Mouse (Mus musculus): ENCODE data around the gene D1Pas1. TPM values are rescaled to one million over a fixed set of nuclear protein-coding genes. Genes with fewer than 3 reads are reported as not detected.

D1Pas1 gene
- polyA plus RNA-seq (2014; fragmentation: Nextera tagmentation; extraction: Ambion mirVana): 0.10 and 0.15 TPM in 2 replicates

DNA sequence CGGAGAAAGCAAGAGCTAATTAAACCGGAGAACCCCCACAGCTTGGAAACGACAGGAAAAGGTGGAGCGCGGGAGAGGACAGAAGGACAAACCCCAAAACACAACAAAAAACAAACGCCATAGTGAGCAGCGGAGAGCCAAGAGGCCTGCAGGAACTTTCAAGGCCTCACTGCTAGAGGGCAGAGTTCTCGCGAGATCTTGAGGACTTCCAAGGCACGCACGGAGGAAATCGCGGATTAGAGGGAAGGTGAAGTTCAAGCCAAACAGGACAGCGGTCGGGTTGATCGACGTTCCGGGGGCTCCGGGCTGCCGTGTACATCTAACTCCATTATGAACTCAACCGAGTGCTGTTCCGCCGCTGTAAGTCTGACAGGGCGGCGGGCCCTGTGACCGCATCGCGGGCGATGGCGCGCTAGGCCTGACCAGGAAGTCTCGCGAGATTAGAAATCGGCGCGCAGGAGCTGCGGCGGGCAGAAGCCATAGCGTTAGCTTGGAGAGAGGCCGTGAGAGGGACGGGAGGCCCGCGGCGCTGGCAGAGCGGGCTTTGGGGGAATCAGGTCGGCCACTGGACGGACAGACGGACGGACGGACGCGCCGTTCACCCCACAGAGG is at the start of gene D1Pas1:
Gene D1Pas1 (plus strand): TSS at position 216 of the 612 bp plus-strand sequence.
- DNase-seq (ENCODE audit: low spot score, missing footprints) (peak; percentile 69), ATAC-seq (ENCODE audit: low FRiP score) (no peak)
- peaks cover 11% of the 10 kb centered on the region; the same call in 1 of the 2 replicates for H3K9me3 ChIP-seq (ENCODE audit: control insufficient read depth, low read length)
- no peak within 1 kb of the TSS for H3K27ac ChIP-seq (ENCODE audit: low read depth, low read length)
- H3K36me3 ChIP-seq (ENCODE audit: control insufficient read depth, insufficient read depth, low read length): no peaks in the 10 kb centered on the region
- no peak within 1 kb of the TSS for H3K4me3 ChIP-seq (ENCODE audit: low read depth, low read length)
- 82% methylated on average over 53 of the region's 53 CpGs for WGBS
- H3K9ac ChIP-seq (ENCODE audit: low read length): no peak within 1 kb of the TSS
- no peaks in the 10 kb centered on the region for H3K4me1 ChIP-seq (ENCODE audit: control insufficient read depth, insufficient read depth, low read length)
- no peak within 1 kb of the TSS for H3K4me2 ChIP-seq
- H3K27me3 ChIP-seq (ENCODE audit: control insufficient read depth, insufficient read depth, low read length): no peaks in the 10 kb centered on the region

DNA sequence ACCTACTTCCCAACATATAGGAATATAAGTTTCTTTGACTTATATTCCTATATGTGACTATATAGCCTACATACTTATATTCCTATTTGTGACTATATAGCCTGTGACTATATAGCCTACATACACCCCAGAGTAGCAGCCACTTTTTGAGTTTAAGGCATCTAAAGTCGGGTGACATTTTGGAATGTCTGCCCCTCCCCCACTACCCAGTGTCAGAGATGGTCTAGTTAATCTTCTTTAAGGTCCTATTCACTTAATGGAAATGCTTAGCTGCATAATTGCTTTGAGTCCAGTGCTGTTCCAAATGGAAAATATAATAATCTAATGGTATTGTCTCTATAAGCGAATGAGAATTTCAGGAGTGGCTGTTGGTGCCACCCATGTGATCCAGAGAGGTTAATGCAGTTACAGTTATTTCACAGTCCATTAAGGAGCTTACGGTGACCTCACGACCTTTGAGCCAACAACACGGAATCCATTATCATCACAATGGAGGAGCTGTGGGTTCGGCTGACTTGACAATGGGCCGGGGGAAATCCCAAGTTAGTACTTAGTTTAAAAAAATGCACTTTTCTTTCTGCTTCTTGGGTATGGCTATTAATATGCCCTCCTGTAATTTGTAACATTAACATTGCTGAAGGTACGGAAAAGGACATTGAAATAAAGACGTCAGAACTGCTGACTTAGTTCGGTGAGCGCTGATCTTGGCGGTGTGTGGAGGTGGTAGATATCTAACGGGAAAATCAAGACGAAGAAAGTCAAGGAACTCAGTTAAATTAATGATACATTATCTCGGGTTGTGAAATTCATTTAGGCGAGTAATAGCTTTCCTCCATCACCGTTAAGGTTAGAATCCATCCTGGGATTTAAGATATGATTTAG is 44.5 kb upstream of the D1Pas1 start:
- ATAC-seq (ENCODE audit: low FRiP score) (peak; percentile 90), DNase-seq (ENCODE audit: low spot score, missing footprints) (peak; percentile 91)
- no peak overlapping the region for H3K27ac ChIP-seq (ENCODE audit: low read depth, low read length)
- H3K9ac ChIP-seq (ENCODE audit: low read length): no peak overlapping the region
- no peak overlapping the region for H3K4me3 ChIP-seq (ENCODE audit: low read depth, low read length)
- no peaks in the 10 kb centered on the region for H3K36me3 ChIP-seq (ENCODE audit: control insufficient read depth, insufficient read depth, low read length)
- H3K27me3 ChIP-seq (ENCODE audit: control insufficient read depth, insufficient read depth, low read length): peaks cover 20% of the 10 kb centered on the region
- peak overlapping the region; percentile 25; the same call in 1 of the 2 replicates for H3K4me2 ChIP-seq
- WGBS: 10% methylated on average over 17 of the region's 17 CpGs
- peaks cover 13% of the 10 kb centered on the region; the same call in 1 of the 2 replicates for H3K4me1 ChIP-seq (ENCODE audit: control insufficient read depth, insufficient read depth, low read length)
- H3K9me3 ChIP-seq (ENCODE audit: control insufficient read depth, low read length): no peaks in the 10 kb centered on the region

DNA sequence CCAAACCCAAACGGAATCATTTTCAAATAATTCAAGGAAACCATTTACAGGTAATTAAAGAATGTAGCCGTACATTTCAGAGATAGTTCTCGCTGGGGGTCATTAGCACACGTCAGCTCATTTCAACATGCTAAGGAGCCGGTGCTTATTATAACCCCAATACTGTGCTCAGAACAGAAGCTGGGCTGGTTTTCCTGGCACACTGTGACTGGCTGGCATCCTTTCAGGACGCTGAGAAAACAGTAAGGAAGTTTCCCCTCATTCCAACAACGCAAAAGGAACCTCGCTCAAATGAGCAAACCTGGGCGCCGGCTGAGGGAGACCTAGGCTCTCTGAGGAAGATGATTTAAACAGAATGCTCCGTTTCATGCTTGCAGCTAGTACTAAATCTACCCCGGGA is 43.2 kb upstream of the D1Pas1 start:
- Histone ChIP-seq H3K27me3 (ENCODE audit: control insufficient read depth, insufficient read depth, low read length) (peaks cover 20% of the 10 kb centered on the region), H3K9ac (ENCODE audit: low read length) (no peak overlapping the region)
- WGBS: 59% methylated on average over 12 of the region's 12 CpGs

DNA sequence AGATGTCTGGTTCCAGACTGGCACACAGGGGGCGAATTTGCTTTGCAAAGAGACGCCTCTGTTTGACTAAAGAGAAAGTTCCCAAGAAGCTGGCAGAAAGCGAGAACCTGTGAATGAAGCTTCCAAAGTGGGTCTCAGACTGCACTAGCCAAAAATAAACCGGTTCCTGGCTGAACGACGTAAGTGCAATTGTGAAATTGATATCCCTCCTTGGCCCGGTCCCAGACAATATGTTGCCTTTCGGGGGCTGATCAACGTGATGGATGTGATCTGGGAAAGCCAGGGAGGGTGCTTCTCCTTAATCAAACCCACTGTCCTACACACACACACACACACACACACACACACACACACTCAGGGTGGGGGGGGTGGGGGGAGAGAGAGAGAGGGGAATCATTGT is 41.8 kb upstream of the D1Pas1 start:
- DNase-seq (ENCODE audit: low spot score, missing footprints) (peak; percentile 88), ATAC-seq (ENCODE audit: low FRiP score) (no peak)
- H3K4me3 ChIP-seq (ENCODE audit: low read depth, low read length): no peak overlapping the region
- peaks cover 19% of the 10 kb centered on the region for H3K27me3 ChIP-seq (ENCODE audit: control insufficient read depth, insufficient read depth, low read length)
- H3K36me3 ChIP-seq (ENCODE audit: control insufficient read depth, insufficient read depth, low read length): no peaks in the 10 kb centered on the region
- peaks cover 13% of the 10 kb centered on the region; the same call in 1 of the 2 replicates for H3K4me1 ChIP-seq (ENCODE audit: control insufficient read depth, insufficient read depth, low read length)
- H3K9me3 ChIP-seq (ENCODE audit: control insufficient read depth, low read length): no peaks in the 10 kb centered on the region
- WGBS: 49% methylated on average over 9 of the region's 9 CpGs
- H3K4me2 ChIP-seq: no peak overlapping the region
- no peak overlapping the region for H3K27ac ChIP-seq (ENCODE audit: low read depth, low read length)
- no peak overlapping the region for H3K9ac ChIP-seq (ENCODE audit: low read length)

More for the DNA sequence above, 43.2 kb upstream of the D1Pas1 start:
- Histone ChIP-seq H3K4me3 (ENCODE audit: low read depth, low read length) (no peak overlapping the region), H3K27ac (ENCODE audit: low read depth, low read length) (no peak overlapping the region), H3K36me3 (ENCODE audit: control insufficient read depth, insufficient read depth, low read length) (no peaks in the 10 kb centered on the region), H3K4me1 (ENCODE audit: control insufficient read depth, insufficient read depth, low read length) (peaks cover 13% of the 10 kb centered on the region; the same call in 1 of the 2 replicates), H3K4me2 (no peak overlapping the region), H3K9me3 (ENCODE audit: control insufficient read depth, low read length) (no peaks in the 10 kb centered on the region)
- DNase-seq (ENCODE audit: low spot score, missing footprints) (peak; percentile 84), ATAC-seq (ENCODE audit: low FRiP score) (no peak)

DNA sequence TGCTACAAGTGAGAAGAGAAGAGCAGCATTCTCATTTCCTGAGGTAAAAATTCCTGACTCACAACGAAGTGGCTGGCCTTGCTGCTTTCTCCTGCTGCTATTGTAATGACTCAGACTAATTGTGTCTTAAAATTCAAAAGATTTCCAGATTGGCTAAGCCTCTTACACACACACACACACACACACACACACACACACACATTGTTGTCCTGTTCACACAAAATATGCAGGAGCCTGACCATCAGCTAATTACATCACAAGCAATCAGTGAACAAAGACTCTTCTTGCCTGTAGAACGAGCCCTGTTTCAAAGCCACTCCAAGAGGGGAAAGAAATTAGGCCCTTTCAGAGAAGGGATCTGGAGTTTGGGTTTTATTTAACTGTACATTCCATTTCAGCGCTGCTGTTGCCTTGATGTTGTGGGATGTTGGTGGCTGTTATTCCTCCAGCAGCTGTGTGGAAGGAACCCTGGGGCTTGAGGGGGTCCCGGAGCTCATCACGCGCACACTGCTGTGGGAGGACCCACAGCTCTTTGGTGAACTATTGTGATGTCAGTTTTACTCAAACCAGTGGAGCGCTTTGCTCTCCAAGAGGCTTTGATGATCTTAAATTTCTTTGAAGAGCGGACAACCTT is 40.8 kb upstream of the D1Pas1 start:
- no peaks in the 10 kb centered on the region for H3K36me3 ChIP-seq (ENCODE audit: control insufficient read depth, insufficient read depth, low read length)
- H3K27me3 ChIP-seq (ENCODE audit: control insufficient read depth, insufficient read depth, low read length): peaks cover 10% of the 10 kb centered on the region
- H3K9me3 ChIP-seq (ENCODE audit: control insufficient read depth, low read length): no peaks in the 10 kb centered on the region
- DNase-seq (ENCODE audit: low spot score, missing footprints) (peak; percentile 92), ATAC-seq (ENCODE audit: low FRiP score) (peak; percentile 38)
- H3K4me2 ChIP-seq: no peak overlapping the region
- peaks cover 13% of the 10 kb centered on the region; the same call in 1 of the 2 replicates for H3K4me1 ChIP-seq (ENCODE audit: control insufficient read depth, insufficient read depth, low read length)
- no peak overlapping the region for H3K27ac ChIP-seq (ENCODE audit: low read depth, low read length)
- H3K9ac ChIP-seq (ENCODE audit: low read length): no peak overlapping the region
- no peak overlapping the region for H3K4me3 ChIP-seq (ENCODE audit: low read depth, low read length)
- 22% methylated on average over 8 of the region's 8 CpGs for WGBS

DNA sequence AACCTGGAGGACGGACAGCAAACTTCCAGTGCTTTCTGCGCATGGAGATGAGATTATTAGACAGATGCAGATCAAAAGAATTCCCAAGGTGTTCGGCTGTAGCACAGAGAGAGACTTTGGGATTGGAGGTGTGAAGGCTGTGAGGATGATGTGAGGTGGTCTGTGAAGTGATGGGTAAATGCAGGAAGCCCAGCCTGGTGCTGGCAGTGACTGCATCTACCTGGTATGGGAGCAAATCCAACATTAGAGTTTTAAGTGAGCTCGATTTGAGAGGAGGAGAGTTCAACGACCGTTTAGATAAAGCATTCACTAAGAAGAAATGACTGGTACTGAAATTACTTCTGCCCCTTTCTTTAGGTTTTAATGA is 40.3 kb upstream of the D1Pas1 start:
- peaks cover 10% of the 10 kb centered on the region for H3K27me3 ChIP-seq (ENCODE audit: control insufficient read depth, insufficient read depth, low read length)
- DNase-seq (ENCODE audit: low spot score, missing footprints) (peak; percentile 82), ATAC-seq (ENCODE audit: low FRiP score) (0 out of 2 replicates have a peak, but pooled peaks have one; percentile 5)
- H3K4me1 ChIP-seq (ENCODE audit: control insufficient read depth, insufficient read depth, low read length): peaks cover 12% of the 10 kb centered on the region; the same call in 1 of the 2 replicates
- H3K36me3 ChIP-seq (ENCODE audit: control insufficient read depth, insufficient read depth, low read length): no peaks in the 10 kb centered on the region
- no peak overlapping the region for H3K9ac ChIP-seq (ENCODE audit: low read length)
- H3K4me3 ChIP-seq (ENCODE audit: low read depth, low read length): no peak overlapping the region
- H3K4me2 ChIP-seq: no peak overlapping the region
- no peak overlapping the region for H3K27ac ChIP-seq (ENCODE audit: low read depth, low read length)
- WGBS: 44% methylated on average over 6 of the region's 6 CpGs
- H3K9me3 ChIP-seq (ENCODE audit: control insufficient read depth, low read length): no peaks in the 10 kb centered on the region

DNA sequence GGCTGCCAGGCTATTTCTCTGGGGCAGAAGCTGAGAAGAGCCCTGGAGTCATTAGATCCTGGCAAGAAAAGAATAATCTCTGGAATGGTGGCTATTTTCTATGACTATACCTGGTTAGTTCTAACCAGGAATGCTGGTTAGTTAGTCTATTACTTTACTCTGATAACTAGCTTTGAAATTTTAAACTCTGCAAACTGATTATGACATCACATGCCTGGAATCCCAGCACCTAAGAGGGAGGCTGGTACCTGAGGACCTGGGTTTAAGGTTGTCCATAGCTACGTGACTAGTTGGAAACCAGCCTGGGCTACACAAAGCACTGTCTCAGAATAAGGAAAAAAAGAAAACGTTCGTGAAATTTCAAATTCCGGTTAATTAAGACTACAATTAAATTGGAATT is 39.7 kb upstream of the D1Pas1 start:
- no peaks in the 10 kb centered on the region for H3K9me3 ChIP-seq (ENCODE audit: control insufficient read depth, low read length)
- H3K36me3 ChIP-seq (ENCODE audit: control insufficient read depth, insufficient read depth, low read length): no peaks in the 10 kb centered on the region
- peak; percentile 53 for DNase-seq (ENCODE audit: low spot score, missing footprints)
- no peak overlapping the region for H3K27ac ChIP-seq (ENCODE audit: low read depth, low read length)
- H3K4me3 ChIP-seq (ENCODE audit: low read depth, low read length): no peak overlapping the region
- H3K4me2 ChIP-seq: no peak overlapping the region
- H3K4me1 ChIP-seq (ENCODE audit: control insufficient read depth, insufficient read depth, low read length): peaks cover 7% of the 10 kb centered on the region; the same call in 1 of the 2 replicates
- 77% methylated on average over 4 of the region's 4 CpGs for WGBS
- H3K27me3 ChIP-seq (ENCODE audit: control insufficient read depth, insufficient read depth, low read length): peaks cover 10% of the 10 kb centered on the region
- ATAC-seq (ENCODE audit: low FRiP score): no peak
- no peak overlapping the region for H3K9ac ChIP-seq (ENCODE audit: low read length)

DNA sequence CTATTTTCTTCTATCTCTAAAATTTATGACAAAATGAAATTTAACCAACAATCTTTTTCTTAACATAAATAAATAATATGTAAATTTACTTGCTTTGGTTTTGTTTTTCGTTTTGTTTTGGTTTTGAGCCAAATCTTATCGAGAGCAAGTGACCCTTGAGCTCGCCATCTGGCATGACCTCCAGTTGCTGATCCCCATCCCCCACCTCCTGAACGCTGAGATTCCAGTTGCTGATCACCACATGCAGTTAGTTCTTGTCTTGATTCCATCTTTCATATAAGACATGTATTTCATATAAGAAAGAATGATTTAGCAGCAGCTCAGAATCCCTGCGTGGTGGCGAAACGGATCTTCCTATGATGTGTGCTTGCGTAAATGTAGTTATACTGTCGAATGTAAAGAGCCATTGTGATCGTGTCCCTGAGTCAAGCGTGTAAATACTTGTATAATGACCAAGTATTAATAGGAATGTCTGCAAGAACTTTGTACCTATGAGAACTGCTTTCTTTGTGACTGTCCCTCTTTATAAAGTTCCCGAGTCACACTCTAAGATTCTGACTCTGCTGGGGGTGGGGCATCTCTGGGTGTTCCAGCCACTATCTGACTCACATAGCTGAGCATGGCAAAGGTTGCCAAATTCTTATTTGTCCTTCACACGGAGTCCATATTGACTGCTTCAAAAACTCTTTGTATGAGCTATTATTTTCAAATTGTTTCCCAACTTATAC is 36.9 kb upstream of the D1Pas1 start:
- peaks cover 6% of the 10 kb centered on the region; the same call in 1 of the 2 replicates for H3K27me3 ChIP-seq (ENCODE audit: control insufficient read depth, insufficient read depth, low read length)
- no peak overlapping the region for H3K4me2 ChIP-seq
- 87% methylated on average over 13 of the region's 13 CpGs for WGBS
- no peak overlapping the region for H3K27ac ChIP-seq (ENCODE audit: low read depth, low read length)
- H3K9ac ChIP-seq (ENCODE audit: low read length): no peak overlapping the region
- no peaks in the 10 kb centered on the region for H3K36me3 ChIP-seq (ENCODE audit: control insufficient read depth, insufficient read depth, low read length)
- ATAC-seq (ENCODE audit: low FRiP score) (no peak), DNase-seq (ENCODE audit: low spot score, missing footprints) (peak; percentile 71)
- H3K4me3 ChIP-seq (ENCODE audit: low read depth, low read length): no peak overlapping the region
- no peaks in the 10 kb centered on the region for H3K9me3 ChIP-seq (ENCODE audit: control insufficient read depth, low read length)
- H3K4me1 ChIP-seq (ENCODE audit: control insufficient read depth, insufficient read depth, low read length): no peaks in the 10 kb centered on the region
